Comparison of ENCODE assay signal across 8 mouse cellular contexts in genomic region chr4:141213342-141213741, GRCm38 (mm10). TPM values are rescaled to one million over a fixed set of nuclear protein-coding genes. Genes with fewer than 3 reads are reported as not detected.
A peak's percentile ranks its signal among the peaks of the same experiment; 100 is the strongest.
DNase-seq lines count a peak whose midpoint lies in the region; ATAC-seq and TF ChIP-seq lines count a peak whose summit lies in the region.

No protein-coding gene starts in this region.

- DNase-seq in embryo, embryonic 10.5 days (ENCODE audit: low spot score): peak; percentile 28
- no peak for DNase-seq in embryo, embryonic 9.5 days (ENCODE audit: extremely low spot score)
- no peak for DNase-seq in testis, postnatal 10 days (ENCODE audit: low spot score)
- no peak for DNase-seq in urinary bladder, postnatal 36 days (ENCODE audit: low spot score in 2 of 2)
- DNase-seq in adipocyte (ENCODE audit: low spot score): no peak
- no peak for DNase-seq in embryo, embryonic 10 days (ENCODE audit: low spot score)

- 0 out of 2 replicates have a peak overlapping the region, but pooled peaks have one; percentile 17 for H3K9ac ChIP-seq in liver, embryonic 15.5 days

- TF ChIP-seq POLR2A in testis, adult 2 months (IDR thresholded peaks at IDR 0.05; ENCODE audit: control insufficient read depth, low read depth, low read length): no peak

- H3K4me3 ChIP-seq in testis, adult 2 months (ENCODE audit: control insufficient read depth, low read depth, low read length): peak overlapping the region; percentile 91; the same call in 1 of the 2 replicates
- H3K4me3 ChIP-seq in liver, embryonic 15.5 days (replicated peaks): peak overlapping the region; percentile 64

- H3K4me2 ChIP-seq in liver, embryonic 15.5 days: peak overlapping the region; percentile 95

- no peaks in the 10 kb centered on the region for H3K27me3 ChIP-seq in testis, adult 2 months (ENCODE audit: control insufficient read depth, insufficient read depth, low read length)
- no peaks in the 10 kb centered on the region for H3K27me3 ChIP-seq in liver, embryonic 15.5 days

- H3K9me3 ChIP-seq in liver, embryonic 15.5 days (replicated peaks): no peaks in the 10 kb centered on the region

- no peak for ATAC-seq in liver, embryonic 15.5 days (ENCODE audit: insufficient read depth)

- peaks cover 11% of the 10 kb centered on the region for H3K4me1 ChIP-seq in testis, adult 2 months (ENCODE audit: control insufficient read depth, insufficient read depth, low read length)
- peaks cover 30% of the 10 kb centered on the region for H3K4me1 ChIP-seq in liver, embryonic 15.5 days (replicated peaks)

- no peak overlapping the region for H3K27ac ChIP-seq in testis, adult 2 months (ENCODE audit: control insufficient read depth, insufficient read depth, low read depth, low read length)
- H3K27ac ChIP-seq in liver, embryonic 15.5 days (replicated peaks): no peak overlapping the region

- no peak for TF ChIP-seq CTCF in testis, adult 2 months (IDR thresholded peaks at IDR 0.05; ENCODE audit: control insufficient read depth, insufficient read depth, insufficient replicate concordance, low read depth, low read length)

- 51% methylated on average over 2 of the region's 2 CpGs for WGBS in liver, embryonic 15.5 days (ENCODE audit: insufficient replicate concordance)

- H3K36me3 ChIP-seq in testis, adult 2 months (ENCODE audit: control insufficient read depth, insufficient read depth, low read length): no peaks in the 10 kb centered on the region
- no peaks in the 10 kb centered on the region for H3K36me3 ChIP-seq in liver, embryonic 15.5 days (replicated peaks)

RNA-seq across cellular contexts. Expression of gene Rsg1, which starts 0.4 kb away (rescaled TPM):
- 2.3 and 2.9 TPM in 2 replicates for polyA plus RNA-seq in testis, adult 2 months (2012; rRNA removed)
- polyA plus RNA-seq in liver, embryonic 15.5 days (2015; fragmentation: Nextera tagmentation; extraction: Ambion mirVana): 1.2 and 1.4 TPM in 2 replicates

RNA-seq across cellular contexts. Expression of gene Arhgef19, which starts 26.0 kb away (rescaled TPM):
- polyA plus RNA-seq in testis, adult 2 months (2012; rRNA removed): 0.65 and 1.3 TPM in 2 replicates
- polyA plus RNA-seq in liver, embryonic 15.5 days (2015; fragmentation: Nextera tagmentation; extraction: Ambion mirVana): 1.5 TPM in 2 replicates
